Mouse (Mus musculus) CD4-positive, CD25-positive, alpha-beta regulatory T cell, adult 4 months (primary cell): ENCODE measurements around the gene Gm37419. TPM values are rescaled to one million over a fixed set of nuclear protein-coding genes. Genes with fewer than 3 reads are reported as not detected.

Experiments
- ATAC-seq: one replicate; pipeline ENCODE4 v1.8.0; 2017
- polyA plus RNA-seq, 2 experiments: library from polyadenylated mRNA; unstranded; fragments of 100-300 nt; shearing (Covaris generic); gene quantifications; one replicate each; pipeline ENCODE4 v1.2.1; 2017

Gene Gm37419
- polyA plus RNA-seq, 2 experiments from 2014 or later = not detected

DNA sequence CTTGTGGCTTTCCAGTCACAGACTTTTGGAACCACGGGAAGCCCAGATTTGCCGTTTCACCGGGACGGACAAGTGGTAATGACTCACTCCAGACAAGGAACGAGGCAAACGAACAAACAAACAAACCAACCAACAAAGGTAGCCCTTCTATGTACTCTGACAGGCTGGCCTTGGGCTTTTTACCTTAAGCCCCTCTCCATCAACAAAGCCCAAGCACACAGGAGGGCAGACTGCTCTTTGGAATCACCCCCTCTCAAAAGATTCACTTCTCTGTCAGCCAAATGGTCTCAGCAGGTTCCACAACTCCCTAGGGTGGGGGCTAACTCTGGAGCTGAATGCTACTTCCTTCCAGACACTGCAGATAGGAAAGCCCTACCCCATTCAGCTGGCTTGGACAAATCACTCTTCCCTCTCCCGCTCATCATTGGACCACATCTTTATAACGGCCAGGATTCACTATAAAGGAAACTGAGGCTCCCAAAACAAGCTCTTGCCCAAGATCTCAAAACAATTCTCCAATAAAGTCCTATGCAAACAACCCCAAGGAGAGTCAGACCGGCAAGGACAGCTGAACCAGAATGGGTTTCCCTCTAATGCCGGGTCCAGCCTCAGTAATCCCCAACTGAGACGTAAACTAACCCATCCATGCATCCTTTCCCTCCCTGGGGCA is 7.9 kb upstream of the Gm37419 start:
- no peak for ATAC-seq

DNA sequence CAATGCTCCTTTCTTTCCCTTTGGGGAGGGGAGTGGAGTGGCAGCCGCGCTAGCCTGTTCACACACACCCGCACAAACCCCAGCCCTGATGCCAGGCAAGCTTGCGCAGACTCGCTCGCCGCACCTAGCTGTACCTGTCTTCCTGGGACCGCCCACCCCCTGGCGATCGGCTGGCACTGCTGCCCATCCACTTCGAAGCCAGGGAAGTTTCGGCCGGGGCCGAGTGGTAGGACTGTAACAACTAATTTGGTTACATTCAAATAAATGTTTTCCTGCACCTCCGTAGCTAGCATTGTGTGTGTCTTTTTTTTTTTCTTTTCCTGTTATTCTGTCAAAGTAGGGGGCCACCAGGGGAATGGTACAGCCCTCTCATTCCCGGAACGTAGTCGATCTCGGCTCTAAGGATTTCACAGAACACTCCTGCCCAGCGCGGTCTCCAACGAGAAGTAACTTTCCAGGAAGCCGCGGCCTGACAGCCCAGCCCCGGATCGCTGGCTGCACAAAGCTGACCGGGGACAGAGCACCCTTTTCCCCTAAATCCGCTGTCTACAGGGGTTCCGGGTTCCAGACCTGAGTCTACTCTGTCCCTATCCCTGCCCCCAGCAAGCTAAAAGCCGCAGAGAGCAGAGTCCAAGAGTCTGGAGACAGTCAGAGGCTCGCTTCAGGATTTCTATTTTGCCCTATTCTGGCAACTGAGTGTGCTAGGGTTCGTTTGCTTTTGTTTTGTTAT is 7.1 kb upstream of the Gm37419 start:
- no peak for ATAC-seq

DNA sequence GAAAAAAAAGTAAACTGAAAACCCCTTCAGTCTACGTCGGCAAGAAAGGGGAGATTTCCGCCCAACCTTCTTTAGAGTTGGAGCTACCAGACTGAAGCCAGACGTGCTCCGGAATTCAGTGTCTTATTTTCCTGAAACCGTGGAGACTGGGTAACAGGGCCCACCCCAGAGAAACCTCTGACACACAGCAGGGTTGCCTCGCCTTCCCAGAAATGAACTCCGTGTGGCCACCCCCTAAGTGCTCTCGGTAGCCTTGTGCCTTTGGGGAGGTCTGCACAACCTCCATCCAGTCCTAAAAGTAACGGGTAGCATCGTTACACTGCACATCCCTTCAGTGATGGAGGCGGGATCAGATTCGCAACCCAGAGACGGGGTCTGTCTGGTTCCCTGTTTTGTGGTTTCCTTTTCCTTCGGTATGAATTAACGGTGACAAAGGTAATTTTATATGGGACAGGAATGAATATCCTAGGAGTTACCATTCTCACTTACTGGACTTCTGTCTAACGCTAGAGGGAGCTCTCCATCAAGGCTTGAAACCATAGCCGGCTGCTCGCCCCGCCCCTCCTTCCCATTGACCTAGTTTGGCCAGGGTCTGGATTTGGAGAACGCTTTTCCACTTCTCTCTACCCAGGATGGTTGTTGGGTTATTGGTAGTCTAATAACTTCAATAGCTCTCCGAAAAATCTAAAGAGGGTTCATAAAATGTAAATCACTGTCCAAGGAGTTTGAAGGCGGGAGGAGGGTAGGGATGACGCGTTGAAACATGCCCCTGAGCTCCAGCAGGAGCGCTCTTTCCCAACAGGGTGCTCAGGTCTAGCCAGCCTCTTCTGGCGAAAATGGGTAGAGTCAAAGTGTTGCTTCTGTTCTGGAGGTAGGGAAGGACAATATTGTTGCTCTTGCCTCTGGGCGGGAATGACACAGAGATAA is 6.1 kb upstream of the Gm37419 start:
- peak; percentile 38 for ATAC-seq

DNA sequence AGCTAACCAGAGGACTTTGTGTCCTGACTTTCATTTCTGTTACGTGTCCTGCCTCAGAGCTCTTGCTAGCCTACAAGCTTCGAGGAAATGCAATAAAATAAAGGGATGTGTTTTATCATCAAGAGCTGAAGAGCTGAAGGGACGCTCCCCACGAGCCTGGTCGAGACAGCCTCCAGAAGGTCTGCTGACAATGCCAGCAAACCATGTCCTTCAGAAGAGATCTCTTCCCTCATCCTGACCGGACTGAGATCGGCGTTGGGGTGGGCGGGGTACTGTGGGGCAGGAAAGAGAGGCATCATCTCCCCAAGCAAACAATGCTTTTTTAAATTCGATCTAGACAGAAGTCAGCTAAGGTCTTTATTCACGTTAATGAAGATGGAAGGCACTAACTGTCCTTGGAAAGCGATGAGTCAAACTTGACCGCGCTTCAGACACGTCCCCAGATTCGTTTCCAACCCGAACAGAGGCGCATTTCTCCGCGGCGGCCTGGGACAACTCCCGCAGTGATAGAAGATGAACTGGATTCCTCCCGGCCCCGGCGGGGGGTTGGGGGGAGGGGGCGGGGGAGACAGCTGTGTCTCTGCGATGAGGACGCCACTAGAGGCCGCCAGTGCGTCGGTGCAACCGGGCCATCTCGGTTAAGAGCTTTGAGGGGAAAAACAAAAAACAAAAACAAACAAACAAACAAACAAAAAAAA is 5.2 kb upstream of the Gm37419 start:
- ATAC-seq = no peak

DNA sequence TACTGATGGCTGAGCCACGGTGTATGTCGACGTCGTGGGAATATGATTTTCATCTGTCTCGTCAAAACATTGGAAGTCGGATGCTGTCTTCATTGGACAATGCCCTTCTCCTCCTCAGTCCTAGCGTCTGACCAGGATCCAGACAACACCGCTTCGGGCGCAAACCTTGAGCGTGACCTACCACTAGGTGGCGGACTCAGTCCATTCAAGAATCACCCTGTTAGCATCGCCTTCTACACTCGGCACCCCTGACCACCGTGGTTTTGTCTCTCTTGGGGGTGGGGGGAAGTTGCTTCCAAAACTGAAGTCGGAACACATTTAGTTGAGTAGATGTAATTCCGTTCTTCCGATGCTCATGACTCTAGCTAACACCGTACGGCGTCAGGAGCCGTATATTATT is 4.1 kb upstream of the Gm37419 start:
- no peak for ATAC-seq

DNA sequence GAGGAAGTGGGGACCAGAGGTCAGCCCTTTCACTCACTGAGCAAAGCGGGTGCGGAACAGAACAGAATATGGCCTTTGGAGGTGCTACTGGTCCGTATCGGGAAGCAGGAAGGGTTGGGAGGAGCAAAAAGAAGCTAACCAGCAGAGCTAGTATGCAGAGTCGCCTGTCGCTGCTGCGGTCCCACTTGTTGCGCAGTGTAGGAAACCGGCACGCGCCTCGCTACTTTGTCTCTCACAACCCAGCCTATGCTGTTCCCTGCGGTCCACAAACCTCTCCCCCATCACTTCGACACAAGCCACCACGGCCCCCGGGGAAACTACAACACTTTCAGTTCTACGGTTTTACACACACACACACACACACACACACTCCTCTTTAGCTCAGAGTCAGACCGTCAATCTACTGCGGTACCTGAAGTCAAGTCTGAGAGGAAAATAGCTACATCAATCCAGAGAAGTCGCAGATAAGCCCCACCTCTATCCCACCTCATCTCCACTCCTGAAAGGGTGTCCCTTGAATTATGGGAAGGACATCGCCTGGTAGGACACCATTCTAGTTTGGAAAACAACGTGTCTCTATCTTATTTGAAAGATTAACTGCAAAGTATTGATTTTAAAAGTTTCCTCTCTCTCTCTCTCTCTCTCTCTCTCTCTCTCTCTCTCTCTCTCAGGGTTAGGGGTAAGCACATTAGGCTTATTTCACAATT is 3.4 kb upstream of the Gm37419 start:
- peak; percentile 25 for ATAC-seq

DNA sequence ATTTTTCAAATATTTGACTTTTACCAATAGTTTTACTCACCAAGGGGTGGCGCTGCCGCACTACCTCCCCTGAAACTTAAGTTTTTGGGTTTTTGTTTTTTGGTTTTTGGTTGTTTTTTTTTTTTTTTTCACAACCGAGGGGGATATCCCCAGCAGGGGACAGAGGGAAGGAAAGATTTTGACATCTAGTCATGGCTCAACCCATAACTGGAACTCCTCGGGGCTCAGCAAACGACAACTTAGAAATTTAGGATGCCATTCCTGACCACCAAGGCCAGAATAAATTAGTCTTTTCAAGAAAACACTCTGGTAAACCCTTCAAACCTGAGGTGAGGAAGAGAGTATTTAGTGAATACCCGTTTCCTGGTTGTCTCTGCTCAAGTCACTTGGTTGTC is 2.8 kb upstream of the Gm37419 start:
- ATAC-seq = peak; percentile 5

DNA sequence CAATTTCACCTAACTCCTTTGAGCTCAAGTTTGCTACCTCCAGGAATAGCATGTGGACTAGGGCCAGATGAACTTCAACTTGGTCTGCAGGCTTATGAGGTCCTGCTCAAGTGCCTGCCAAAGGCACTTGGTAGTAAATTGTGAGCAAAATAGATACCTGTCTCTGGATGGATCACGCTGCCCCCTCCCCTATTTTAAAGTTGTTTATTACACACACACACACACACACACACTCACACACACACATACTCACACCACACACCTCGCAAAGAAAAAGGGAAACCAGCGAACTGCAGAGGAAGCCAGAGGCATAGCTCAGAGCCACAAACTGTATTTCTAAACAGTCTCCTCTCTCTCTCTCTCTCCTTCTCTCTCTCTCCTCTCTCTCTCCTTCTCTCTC is 2.1 kb upstream of the Gm37419 start:
- no peak for ATAC-seq

DNA sequence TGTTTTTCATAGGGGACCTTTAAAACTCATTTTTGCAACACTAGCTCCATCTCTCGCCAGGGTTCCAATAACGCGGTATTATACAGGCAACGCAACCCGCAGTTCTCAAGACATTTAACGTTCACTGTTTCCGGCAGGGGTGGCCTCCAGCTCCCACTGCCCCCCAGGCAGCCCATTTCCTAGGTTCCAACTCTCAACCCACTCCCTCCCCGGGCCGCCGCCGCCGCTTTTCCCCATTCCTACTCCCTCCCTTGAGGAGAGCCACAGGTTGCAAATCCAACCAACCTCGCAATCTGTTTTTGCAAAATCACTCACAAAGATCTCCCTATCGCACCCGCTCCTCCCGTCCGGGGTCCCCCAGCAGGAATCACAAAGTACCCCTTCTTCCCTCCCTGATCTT is 1.4 kb upstream of the Gm37419 start:
- ATAC-seq = no peak

DNA sequence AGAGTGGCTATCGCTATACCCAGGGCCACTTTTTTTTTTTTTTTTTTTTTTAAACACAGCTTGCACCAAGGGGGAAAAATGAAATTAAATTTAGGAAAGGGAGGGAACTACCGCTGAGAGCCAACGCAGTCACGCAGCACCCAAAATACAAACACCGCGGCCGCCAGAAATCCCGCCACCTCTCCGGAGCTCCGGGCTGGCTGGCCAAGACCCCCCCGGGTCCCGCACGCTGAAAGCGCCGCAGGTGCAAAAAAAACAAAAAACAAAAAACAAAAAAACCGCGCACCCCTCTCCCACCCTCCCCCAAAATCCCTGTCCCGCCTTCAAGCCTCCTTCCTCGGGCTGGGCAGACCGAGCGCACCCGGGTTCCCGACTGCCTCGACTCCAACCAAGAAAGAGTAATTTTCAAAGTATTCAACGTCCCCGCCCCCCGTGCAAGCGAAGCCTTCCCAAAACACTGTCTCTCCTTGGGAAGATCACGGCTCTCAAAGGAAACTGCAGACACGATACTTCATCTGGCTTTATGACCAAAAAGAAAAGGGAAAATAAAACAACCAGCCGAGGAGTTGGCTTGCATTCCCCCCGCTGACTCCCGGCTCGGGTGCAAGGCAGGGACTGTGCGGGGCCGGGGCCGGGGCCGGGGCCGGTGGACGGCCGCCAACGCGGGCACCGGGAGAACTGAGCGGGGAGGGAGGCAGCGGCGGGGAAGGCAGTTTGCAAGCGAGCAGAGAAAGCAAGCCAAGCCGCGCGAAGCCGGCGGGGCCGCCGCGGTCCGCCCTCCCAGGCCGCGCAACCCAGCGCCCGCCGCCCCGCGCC is 733 bp upstream of the Gm37419 start:
- ATAC-seq = no peak

DNA sequence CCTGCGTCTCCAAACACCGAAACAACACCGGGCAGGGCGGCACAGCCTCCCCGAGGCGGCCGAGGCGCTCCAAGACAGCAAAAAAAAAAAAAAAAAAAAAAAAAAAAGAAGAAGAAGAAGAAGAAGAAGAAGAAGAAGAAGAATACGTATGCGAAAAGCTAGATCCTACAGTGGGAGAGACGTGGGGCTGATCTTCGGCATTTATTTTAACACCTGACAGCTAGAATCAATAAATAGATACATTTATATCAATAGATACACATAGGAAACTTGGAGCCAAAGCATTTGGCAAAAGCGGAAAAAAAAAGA is 171 bp upstream of the Gm37419 start:
- no peak for ATAC-seq

DNA sequence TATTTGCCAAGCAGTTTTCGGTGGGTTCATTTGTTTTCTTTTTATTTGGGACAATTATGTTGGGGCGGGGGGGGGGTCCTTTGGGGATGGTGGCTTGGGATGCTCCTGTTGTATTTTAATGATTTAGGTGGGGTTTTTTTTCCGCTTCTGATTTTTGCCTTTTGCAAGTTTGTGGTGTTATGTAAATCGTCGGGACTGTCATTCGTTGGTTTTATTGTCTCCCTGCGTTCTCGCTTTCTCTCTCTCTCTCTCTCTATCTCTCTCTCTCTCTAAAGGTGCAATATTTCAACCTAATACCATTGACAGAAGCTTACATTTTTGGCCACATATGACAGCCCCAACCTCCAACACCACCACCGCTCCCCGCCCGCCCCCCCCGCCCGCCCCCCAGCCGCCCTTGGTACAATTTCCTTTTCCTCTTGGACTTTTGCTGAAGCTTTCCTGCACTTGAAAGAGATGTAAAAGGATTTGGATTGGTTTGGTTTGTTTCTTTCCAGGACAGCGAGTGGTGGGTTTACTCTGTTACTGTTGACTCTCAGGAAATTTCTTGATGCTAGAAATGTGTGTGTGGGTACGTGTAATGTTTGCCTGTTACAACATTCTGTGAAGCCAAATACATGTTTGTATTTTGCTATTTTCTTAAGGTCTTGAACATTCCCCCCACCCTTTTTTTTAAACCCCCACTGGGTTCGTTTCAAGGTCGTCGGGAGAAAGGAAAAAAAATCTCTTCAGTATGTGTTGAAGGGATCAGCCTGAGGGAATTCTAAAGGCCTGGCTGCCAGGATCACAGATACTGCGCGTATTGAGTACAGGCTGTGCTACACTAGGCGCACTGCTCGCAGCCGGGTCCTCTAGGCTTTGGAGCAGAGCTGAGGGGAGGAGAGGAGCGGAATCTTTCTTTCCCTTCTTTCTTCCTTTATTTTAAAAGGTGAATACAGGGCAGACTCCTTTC is 1.2 kb downstream of the Gm37419 start:
- no peak for ATAC-seq

DNA sequence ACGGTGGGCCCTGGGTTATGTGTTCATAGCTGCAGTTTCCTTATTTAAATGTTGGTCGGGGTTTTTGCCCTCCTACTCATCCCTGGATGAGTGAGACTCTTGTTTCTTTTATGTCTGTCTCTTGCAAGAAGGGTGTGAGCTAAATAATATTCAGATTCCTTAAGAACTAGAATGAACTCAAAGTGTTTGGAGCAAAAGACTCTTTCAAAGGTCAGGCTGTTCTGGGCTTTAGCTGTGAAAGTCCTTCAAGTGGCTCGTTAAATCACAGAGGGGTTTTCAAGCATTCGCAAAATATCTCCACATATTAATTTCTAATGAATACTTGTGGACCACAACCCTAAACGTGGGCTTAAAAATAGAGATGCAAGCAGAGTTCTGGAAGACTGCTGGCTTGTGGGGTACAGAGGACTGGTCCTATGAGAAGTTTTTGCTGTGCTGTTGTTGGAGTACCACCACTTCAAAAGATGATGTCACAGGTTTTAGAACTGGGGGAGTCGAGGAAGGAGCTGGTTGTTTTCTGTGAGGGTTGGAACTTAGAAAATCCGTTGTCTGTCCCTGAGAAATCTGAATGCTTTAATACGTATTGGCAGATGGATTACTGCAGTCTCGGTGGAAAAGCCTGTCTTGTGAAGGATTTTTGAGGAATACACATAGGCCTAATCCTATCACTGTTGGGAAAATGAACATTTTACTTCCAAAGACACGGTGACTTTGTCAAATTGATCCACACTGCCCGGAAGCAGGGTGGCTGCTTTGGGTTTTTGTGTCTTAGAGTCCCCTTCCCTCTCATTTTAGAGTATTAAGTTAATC is 2.1 kb downstream of the Gm37419 start:
- ATAC-seq = no peak

DNA sequence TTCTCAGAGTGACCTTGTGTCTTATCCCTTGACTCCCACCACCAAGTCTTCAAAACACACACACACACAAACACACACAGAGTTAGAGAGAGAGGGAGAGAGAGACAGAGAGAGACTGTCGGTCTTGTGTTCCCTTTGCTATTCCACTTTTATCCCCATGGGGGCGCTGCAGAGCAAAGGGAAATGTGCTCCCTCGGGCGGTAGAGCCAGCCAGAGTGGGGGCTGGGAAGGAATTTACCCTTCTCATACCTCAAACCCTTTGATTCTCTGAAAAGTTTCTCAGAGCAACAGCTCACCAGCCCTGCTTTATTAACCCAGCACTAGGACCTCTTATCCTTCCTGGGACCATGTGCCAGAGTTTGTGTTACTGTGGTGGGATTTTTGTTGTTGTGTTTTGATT is 2.9 kb downstream of the Gm37419 start:
- ATAC-seq = peak; percentile 30

DNA sequence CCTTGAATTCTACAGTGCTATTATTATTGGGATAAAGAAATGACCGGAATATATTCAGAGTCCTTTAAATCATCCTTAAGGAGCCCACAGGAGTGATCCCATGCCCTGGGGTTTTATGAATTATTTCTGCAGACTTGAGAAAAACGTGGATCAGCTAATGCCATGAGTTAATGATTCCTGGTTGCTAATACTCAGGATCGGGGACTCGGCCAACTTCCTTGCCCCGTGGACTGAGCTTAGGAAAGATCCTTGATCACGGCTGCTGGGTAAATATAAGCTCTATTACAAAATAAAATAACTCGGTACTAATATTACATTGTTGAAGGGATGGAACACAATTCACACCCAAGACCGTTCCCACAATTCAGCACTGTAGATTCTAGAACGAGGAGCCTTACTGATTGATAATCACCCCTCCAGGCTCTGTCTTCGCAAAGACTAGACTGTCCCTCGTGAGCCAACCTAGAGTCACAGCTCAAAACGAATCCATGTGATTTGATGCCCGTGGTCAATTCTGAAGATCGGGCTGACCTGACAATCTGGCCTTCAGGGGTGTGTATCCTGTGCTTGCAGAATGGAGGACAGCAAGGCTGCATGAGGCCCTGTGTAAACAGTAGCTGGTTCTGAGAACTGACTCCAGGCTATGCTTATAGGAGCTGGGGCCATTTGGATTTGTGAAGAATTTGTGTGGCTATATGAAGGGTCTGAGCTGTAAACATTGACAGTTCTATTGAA is 3.7 kb downstream of the Gm37419 start:
- ATAC-seq = no peak

DNA sequence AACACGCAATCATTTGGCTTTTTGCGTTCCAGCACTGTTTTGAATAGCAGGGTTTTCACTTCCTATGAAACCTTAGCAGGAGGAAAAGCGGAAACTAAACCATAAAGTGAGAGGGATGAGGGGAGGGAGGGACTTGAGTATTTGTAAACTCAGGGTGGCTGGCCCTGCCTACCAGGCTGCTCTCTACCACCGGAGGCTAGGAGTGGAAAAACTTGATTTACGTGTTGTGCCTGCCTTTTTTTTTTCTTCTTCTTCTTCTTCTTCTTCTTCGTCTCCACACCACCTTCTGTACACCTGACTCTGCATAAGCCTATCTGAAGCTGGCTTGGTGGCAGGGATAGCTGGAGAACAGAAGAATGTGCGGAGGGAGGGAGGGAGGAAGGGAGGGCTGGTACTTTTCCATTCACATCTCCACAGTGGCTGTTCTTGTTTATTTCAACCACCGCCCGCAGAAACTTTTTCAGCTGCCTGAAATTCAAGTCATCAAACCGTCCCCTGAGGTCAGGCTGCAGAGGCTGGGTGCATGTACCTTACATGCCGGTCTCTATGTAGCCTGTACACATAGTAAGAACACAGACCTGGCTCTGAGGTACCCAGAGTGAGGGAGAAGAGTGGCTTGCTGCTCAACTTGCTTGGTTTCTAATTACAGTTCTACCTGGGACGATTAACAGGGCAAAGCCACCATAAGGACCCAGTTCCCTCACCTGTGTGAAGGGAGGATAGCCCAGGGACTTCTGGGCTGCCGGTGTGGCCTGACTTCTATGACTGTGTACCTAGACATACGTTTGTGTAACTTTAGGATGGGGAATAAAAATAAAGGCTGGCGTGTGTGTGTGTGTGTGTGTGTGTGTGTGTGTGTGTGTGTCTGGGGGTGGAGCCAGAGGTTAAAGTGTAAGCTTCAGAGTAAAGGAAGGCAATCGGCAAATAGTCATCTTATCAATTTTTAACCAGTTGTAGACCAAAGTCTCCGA is 5.4 kb downstream of the Gm37419 start:
- no peak for ATAC-seq

DNA sequence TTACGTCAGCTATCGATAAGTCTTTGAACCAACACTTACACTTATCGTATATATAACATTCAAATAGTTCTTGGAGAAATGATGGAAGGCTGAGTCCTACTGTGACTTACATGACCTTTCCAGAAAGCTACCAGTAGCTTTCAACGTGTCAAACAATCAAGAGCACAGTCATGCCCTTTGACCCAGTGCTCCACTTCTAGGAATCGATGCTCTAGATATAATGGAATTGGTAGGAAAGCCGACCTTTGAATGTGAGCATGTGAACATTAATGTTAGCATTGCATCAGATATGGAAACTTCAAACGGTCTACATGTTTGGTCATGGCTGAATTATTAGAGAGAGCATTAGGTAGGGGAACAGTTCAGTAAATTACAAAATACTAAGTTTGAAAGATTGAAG is 8.1 kb downstream of the Gm37419 start:
- no peak for ATAC-seq
